Mouse (Mus musculus): ENCODE measurements around the gene Slc25a36. TPM values are rescaled to one million over a fixed set of nuclear protein-coding genes. Genes with fewer than 3 reads are reported as not detected.

Slc25a36 gene
- total RNA-seq, 2 experiments from 2014 or later, result 38.8 to 42.5 TPM

DNA sequence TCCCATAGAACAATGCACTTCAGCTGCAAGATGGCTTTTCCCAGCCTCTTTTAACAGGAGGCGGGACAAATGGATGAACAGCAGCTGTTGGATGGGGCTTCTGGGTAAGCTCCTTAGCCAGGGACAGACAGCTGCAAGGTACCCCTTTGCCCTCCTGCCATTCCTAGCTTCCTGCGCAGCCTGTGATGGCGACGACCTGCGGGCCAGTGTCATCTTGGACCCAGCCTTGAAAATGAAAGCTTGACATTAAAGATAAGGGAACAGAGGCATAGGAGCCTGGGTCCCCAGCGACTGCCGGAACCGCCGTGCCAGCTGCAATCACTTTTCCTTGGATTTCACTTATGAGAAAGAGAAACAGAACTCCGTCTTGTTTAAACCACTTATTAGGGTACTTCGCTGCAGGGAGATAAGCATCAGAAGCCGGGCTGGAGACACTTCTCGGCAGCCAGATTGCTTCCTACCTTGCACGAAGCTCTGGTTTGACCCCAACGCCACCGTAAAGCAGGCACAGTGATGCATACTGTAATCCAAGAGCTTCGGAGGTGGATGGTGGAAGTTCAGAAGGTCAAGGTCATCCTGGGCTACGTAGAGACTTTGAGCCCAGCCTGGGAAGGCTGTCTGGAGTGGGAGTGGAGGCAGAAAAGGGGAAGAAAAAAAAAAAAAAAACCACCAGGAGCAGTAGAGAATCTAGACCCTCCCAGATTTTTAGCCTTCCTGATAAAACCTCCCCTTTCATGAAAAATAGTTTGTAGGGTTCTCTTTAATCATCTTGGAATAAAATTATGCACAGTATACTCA, 54.2 kb downstream of the Slc25a36 start:
- DNase-seq (ENCODE audit: low spot score), result no peak
- intact Hi-C loops (cut with DNase I), result no loop called here

DNA sequence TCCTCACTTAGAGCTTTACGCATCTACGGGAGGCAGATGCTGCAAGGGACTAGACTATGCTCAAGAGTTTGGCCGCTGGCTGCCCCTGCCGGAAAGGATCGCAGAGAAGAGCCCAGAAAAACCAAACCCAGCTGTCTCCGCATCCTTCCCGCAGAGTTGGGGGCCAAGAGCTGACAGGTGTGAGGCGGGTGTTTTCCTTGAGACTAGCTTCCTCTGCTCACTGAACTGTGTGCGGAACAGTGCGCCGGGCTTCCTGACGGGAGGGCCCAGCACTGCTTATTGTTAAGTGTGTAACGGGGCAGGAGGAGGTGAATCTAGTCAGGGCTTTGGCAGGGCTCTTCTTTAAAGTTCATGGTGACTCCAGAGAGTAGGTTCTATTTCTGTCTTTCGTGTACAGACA, 55.1 kb downstream of the Slc25a36 start:
- intact Hi-C loops (cut with DNase I), result no loop called here
- no peak for DNase-seq (ENCODE audit: low spot score)

DNA sequence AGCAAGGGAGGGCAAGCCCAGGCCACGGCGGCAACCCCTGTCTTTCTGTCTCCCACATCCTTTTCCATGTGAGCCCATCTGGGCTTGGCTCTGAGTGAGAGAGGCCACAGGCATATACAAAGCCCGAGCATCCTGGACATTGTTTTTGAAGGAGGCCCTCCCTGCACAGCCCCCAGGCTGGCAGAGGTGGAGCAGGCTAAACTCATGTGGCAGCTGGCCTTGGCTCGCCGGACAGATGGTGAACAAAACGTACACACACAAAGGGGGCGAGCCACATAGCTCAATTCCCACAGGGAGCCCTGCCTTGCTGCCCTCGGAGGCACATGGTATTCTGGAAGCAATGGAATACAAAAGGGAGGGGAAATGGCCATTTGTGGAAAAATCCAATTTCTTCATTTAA, 59.8 kb downstream of the Slc25a36 start:
- intact Hi-C loops (cut with DNase I), result no loop called here
- DNase-seq (ENCODE audit: low spot score), result no peak

DNA sequence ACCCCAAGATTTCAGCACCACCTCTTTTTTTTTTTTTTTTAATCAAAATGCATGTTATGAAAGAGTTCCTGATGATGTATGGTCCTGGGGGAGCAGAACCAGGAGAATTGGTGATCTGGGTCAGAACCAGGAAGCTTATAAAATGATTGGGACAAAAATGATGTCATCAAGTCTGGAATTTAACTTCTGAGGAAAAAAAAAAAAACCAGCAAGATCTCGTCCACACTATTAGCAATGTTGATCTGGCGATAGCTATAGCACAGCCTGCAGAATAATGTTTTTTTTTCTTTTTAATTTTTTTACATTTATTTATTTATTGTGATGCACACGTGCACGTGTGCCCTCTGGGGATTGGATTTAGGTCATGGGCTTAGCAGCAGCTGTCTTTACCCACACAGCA, 64.7 kb downstream of the Slc25a36 start:
- intact Hi-C loops (cut with DNase I), result no loop called here
- no peak for DNase-seq (ENCODE audit: low spot score)

DNA sequence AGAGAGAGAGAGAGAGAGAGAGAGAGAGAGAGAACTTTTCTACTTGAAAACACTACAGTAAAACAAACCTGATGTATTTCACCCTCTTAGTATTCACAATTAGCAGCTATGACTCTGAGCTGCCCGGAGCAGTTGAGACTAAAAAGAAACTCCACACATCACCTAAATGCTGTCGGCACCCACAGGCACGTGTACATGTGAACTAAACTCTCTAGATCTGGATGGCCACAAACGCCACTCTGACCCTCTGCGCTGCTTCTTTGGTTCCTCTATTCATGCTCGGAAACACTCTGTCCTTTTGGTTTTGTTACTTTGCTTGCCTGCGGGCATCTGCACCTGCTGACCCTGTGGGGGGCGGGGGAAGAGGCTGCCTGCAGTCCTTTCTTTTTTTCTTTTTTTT, 69.3 kb downstream of the Slc25a36 start:
- intact Hi-C loops (cut with DNase I), result no loop called here
- no peak for DNase-seq (ENCODE audit: low spot score)

DNA sequence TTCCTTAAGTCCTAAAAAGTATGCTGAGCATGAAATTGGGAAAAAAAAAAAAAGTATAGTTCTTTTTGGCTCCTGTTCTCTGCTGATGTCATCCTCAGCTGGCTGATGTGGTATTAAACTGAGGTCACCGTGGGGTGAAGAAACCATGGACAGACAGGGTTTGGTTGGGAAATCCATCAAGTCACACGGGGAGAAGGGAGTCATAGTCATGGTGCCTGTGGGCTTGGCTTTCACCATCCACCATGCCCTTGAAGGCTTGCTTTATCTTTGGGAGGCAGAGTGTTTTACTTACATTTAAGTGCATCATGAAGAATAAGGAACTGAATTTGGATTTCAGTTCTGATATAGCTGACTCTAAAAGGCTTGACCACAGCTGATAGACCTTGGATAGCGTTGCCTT, 72.9 kb downstream of the Slc25a36 start:
- DNase-seq (ENCODE audit: low spot score), result no peak
- intact Hi-C loops (cut with DNase I), result no loop called here

DNA sequence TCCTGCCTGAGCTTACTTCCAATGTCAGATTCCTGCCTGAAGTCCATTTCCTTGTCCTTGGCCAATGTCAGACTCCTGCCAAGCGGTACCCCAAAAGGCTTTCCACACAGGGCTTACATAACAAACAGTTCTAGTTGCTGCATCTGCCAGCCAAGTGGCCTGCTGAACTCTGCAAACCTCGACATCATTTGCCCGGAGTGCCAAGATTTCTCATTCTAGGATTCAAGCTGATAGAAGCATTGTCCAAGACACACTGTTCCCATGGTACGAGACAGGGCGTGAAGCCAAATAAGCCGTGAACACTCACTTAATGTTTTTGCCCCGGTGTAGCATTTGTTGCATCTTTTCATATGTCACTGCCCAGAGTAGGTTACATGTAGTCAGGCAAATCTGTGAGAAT, 74.3 kb downstream of the Slc25a36 start:
- intact Hi-C loops (cut with DNase I), result no loop called here
- DNase-seq (ENCODE audit: low spot score), result no peak

DNA sequence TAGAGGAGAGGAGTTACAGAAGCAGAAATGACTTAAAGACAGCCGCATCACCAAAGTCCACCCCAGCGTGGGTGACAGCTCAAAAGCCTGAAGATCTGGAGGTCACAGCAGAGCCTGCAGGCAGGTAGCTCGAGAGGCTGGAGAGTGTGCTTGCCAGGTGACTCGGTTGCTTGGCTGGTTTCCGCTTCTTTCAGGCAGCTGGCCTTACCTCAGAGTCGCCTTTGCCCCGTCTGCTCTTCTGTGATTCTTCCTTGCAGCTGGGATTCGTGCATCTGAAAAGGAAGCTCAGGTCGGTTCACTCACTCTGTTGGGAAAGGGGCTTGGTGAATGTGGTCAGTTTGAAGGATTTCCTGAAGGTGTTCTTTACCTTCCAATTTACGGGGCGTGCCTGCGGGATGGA, 83.6 kb downstream of the Slc25a36 start:
- intact Hi-C loops (cut with DNase I), result no loop called here

DNA sequence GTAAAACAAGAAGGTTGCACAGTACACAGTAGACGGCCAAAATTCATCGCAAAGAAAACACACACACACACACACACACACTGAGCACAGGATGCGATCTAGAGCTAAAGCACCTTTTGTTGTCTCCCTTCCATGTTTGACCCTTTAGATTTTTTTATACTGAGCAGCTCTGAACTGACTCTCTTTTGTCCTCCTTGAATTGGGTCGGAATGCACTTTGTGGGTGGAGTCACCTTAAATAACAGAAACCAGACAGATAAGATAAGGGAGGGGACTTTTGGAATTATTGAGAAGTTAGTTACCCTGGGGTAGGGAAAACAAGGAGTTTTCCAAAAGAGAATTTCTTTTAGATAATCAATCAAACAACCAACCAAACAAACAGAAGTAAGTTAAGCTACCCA, 85.0 kb downstream of the Slc25a36 start:
- DNase-seq (ENCODE audit: low spot score), result no peak
- intact Hi-C loops (cut with DNase I), result no loop called here

More for the DNA sequence above, 83.6 kb downstream of the Slc25a36 start:
- no peak for DNase-seq (ENCODE audit: low spot score)

Other genes with a start within 250 kb of the Slc25a36 start
- gene Pxylp1, start 218.5 kb downstream of the Slc25a36 start, total RNA-seq (2021), result 10 to 100 TPM; 17.4 to 24.9 TPM
- 10 to 100 TPM in 1 of 2 experiments, 1 to 10 TPM in 1; 5.6 to 10.5 TPM for gene Spsb4, start 92.3 kb downstream of the Slc25a36 start, total RNA-seq (2021)

All from heart, postnatal 25 days (tissue).